Mouse (Mus musculus) frontal cortex, postnatal 10 days (tissue): ENCODE measurements around the gene Vsig2.
A peak's percentile ranks its signal among the peaks of the same experiment; 100 is the strongest.

Experiments
- DNase-seq, 2 experiments: peaks; one replicate each; pipeline ENCODE4 v3.0.0; 2022; ENCODE audit warnings: low spot score in 2 of 2, mixed read lengths in 1 of 2

Vsig2 gene

GRCm38 (mm10) chr9:37539170-37540025 lies at the start of gene Vsig2:
Gene Vsig2 (plus strand): TSS chr9:37539255.
- no peak for DNase-seq

- peak; percentile 15 to 44 for DNase-seq
Measured at GRCm38 (mm10) chr9:37489446-37490120, 49.5 kb upstream of the Vsig2 start.

DNA sequence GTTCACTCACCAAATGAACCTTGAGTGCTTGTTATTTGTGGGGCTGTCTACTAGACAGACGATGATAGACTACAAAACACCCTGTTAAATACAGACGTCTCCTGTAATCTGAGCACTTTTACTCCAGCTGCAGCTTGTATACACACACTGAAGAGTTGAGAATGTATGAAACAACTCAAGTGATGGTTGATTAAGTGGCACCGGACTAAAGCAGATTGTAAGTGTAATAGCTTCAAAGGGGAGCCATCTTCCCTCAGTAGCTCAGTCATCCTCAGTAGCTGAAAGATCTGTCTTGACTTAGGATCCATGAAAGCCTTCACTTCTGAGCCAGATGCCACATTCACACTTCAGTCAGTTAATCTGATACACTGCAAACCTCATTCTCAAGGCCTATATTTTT lies 43.3 kb upstream of the Vsig2 start:
- no peak for DNase-seq

- no peak for DNase-seq
Measured at GRCm38 (mm10) chr9:37496325-37496724, 42.7 kb upstream of the Vsig2 start.

GRCm38 (mm10) chr9:37500201-37500600 lies 38.9 kb upstream of the Vsig2 start:
- DNase-seq, result no peak

DNA sequence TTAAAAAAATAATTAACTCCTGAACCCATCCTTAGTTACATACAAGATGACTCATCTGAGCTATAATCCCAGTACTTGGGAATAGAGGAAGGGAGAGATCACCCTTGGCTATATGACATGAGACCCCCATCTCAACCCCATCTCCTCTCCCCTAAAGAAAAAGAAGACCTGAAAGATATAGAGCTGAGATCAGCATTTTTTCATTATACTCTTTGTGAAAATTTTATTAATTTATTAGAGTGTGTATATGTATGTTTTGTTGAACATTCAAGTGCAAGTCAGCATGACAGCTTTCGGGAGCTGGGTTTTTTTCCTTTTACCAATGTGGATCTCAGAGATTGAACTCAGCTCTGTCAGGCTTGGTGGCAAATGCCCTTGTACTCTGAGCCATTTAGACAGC lies 37.9 kb upstream of the Vsig2 start:
- no peak for DNase-seq

DNA sequence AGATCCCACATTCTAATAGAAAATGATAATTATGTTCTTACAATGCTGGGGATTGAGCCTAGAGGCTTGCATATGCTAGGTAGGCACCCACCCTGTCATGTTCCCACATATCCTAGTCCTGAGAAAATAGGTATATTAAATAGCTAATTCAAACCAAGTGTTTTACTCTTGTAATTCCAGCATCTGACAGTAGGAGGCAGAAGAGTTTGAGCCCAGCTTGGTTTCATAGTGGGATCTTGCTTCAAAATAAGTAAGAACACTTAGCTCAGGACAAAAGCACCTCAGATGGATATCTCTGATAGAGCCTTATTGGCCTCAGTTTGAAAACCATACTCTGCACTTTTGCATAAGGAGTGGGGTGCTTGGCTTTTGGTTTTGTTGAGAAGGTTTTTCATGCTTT lies 34.7 kb upstream of the Vsig2 start:
- DNase-seq, result no peak

DNA sequence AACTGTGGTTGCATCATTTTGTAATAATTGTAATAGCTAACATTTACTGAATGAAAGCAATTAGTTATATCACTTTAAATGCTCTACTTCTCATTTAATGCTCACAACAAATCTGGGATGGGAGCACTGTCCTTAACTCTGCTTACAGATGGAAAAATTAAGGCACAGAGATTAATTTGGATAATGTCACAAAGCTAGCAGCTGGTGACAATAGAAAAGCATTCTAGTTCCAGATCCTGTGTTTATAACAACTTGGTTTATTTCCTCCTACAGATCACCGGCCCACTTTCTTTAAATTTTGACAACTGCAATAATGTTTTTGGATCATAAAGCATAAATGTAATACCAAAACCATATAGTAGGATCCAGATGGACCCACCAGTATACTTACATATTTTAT lies 33.0 kb upstream of the Vsig2 start:
- no peak for DNase-seq

DNA sequence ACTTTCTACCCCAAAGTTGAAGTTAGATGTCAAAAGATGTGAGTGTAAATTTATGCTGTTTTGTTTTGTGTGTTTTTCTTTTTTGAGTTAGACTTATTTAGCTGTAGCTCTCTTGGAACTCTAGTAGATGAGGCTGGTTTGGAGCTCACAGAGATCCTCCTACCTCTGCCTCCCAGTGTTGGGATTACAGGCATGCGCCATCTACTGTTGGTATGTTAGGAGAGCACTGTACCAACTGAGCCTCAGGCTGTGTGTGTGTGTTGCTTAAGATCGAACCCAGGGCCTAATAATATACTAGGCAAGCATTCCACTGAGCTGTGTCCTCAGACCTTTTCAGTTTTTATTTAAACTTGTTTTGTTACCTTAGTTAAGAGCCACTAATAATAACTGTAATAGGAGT lies 27.0 kb upstream of the Vsig2 start:
- DNase-seq, result no peak

DNA sequence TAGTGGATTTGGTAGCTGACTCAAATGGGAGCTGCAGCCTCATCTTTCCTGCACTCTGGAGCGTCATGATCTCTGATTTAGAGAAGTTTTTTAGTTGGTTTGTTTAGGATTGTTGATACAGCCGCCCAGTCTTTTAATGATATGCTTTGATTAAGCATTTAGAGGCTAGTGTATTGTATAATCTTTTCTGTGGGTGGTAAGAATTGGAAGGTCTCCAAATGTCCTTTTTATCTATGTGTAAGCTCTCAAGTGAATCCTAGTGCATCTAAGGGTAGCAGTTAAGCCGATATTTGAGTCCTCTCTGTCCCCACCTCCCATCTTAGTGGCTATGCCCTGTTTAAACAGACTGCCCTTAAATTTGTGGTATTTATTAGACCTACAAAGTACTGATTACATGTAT lies 24.6 kb upstream of the Vsig2 start:
- DNase-seq, result no peak

GRCm38 (mm10) chr9:37517467-37517866 lies 21.6 kb upstream of the Vsig2 start:
- DNase-seq, result no peak

GRCm38 (mm10) chr9:37518991-37519390 lies 20.1 kb upstream of the Vsig2 start:
- DNase-seq, result no peak

GRCm38 (mm10) chr9:37519995-37520394 lies 19.1 kb upstream of the Vsig2 start:
- DNase-seq, result no peak

DNA sequence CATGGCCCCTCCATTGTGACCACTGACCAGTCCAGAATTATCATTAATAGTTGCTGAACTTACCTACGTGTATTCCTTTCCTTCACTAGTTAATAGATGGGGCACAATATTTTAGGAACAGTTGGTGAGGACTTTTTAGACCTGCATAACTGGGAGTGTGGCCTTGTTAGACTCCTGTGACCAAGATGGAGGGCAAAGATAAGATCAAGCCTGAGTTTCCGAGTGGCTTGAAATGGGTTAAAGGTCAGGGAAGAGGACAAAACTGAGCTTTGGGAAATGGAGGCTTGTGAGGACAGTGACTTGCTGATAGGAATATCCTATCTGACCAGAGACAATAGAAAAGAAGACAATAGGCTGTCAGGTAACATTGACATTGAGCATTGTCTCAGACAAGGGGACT lies 13.6 kb upstream of the Vsig2 start:
- no peak for DNase-seq

- no peak for DNase-seq
Measured at GRCm38 (mm10) chr9:37526443-37527395, 12.3 kb upstream of the Vsig2 start.

- DNase-seq, result no peak
Measured at GRCm38 (mm10) chr9:37527396-37528224, 11.4 kb upstream of the Vsig2 start, which contains the start of gene Esam. Gene Esam (plus strand): TSS chr9:37528078.

DNA sequence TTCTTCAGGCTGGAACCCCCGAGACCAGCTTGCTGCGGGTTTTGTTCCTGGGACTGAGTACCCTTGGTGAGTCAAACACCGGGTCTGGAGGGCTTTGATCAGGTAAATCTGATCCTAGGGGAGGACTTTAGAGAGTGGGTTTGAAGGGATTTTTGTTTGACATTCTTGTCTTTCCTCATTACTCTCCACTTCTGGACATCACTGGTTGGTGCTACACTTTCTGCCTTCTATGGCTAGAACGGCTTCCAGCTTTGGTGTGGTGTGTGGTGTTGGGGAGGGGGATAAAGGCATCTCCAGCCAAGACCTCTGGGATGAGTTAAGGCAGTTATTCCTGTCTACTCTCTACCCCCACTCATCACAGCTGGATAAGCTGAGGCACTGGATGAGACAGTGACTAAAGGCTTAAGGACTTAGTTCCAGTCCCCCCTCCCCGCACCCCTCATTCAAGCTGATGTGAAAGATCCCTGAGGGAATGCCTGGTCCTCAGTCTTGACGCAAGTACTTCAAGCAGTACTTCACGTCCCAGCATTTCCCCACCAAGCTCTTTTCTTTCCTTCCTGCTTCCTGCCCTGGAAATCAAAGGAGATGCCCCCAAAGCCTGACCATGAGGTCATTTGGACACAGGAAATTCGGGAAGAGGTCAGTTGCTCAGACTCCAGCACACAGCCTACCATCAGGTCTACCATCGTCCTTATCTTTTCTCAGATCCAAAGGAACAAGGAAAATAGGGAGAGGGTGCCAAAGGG lies 10.7 kb upstream of the Vsig2 start:
- no peak for DNase-seq

GRCm38 (mm10) chr9:37530031-37530887 lies 8.8 kb upstream of the Vsig2 start:
- no peak for DNase-seq
